Mouse (Mus musculus) brain, embryonic 14.5 days (tissue): ENCODE measurements at regions not wholly inside any gene's neighbourhood (a gene's known extent, or its start where the extent isn't known, plus 50 kb on each side); places are given as distances from the start of the nearest gene placed in this dataset.

ENCODE experiments used
- CTCF ChIP-seq: fragments of 200-500 bp; IDR thresholded peaks from 2 replicates; pipeline ENCODE4 v1.5.1; 2012; ENCODE audit warnings: inconsistent platforms, mild to moderate bottlenecking, moderate library complexity, borderline replicate concordance; ENCODE audit not compliant: insufficient read depth, insufficient read length; ENCODE audit errors: extremely low read depth
- POLR2A ChIP-seq: fragments of 200-500 bp; IDR thresholded peaks from 2 replicates; pipeline ENCODE4 v1.6.1; 2012; ENCODE audit warnings: mild to moderate bottlenecking, inconsistent platforms, borderline replicate concordance; ENCODE audit not compliant: poor library complexity, insufficient read depth, insufficient read length, severe bottlenecking; ENCODE audit errors: extremely low read depth

GRCm38 (mm10) chr17:84006748-84007147, 159.0 kb upstream of the Haao start:
- TF ChIP-seq POLR2A (no peak), CTCF (no peak)
